Mouse (Mus musculus): ENCODE data around the gene Cux2.

GRCm38 (mm10) chr5:121875041-121875440 is 174.9 kb downstream of the Cux2 start:
- TF ChIP-seq POLR2A (IDR thresholded peaks at IDR 0.05; ENCODE audit: control insufficient read depth in 1 of 2, insufficient read depth in 1 of 2, low read depth in 1 of 2, low read length in 2 of 2, poor library complexity in 1 of 2): no peak
- no peak for TF ChIP-seq CHD1 (IDR thresholded peaks at IDR 0.05; ENCODE audit: low read depth, low read length)
- TF ChIP-seq SMC3 (IDR thresholded peaks at IDR 0.05; ENCODE audit: low read depth, low read length): no peak
- TF ChIP-seq TCF12 (IDR thresholded peaks at IDR 0.05; ENCODE audit: low read depth, low read length): no peak
- no peak for TF ChIP-seq CTCF (IDR thresholded peaks at IDR 0.05 in 2 of 3, conservative IDR thresholded peaks at IDR 0.05 in 1 of 3; ENCODE audit: control insufficient read depth in 1 of 3, insufficient read depth in 1 of 3, low read depth in 2 of 3, low read length in 3 of 3, poor library complexity in 1 of 3, severe bottlenecking in 1 of 3)
- TF ChIP-seq ETS1 (IDR thresholded peaks at IDR 0.05; ENCODE audit: low read depth, low read length): no peak
- TF ChIP-seq KAT2A (conservative IDR thresholded peaks at IDR 0.05; ENCODE audit: low read depth, low read length): no peak
